Mouse (Mus musculus): ENCODE data around the gene Ssrp1.

- TF ChIP-seq POLR2A (IDR thresholded peaks at IDR 0.05; ENCODE audit: borderline replicate concordance, extremely low read depth, insufficient read depth, insufficient read length, poor library complexity, severe bottlenecking), result no peak
- no peak for TF ChIP-seq CTCF (IDR thresholded peaks at IDR 0.05; ENCODE audit: borderline replicate concordance, extremely low read depth, insufficient read depth, insufficient read length)
These were observed 24.1 kb downstream of the Ssrp1 start for GRCm38 (mm10) chr2:85061107-85061541.
